Mouse (Mus musculus) erythroblast, embryonic 14.5 days (primary cell): ENCODE data around the gene Sgip1. TPM values are rescaled to one million over a fixed set of nuclear protein-coding genes. Genes with fewer than 3 reads are reported as not detected.

Source experiments
- H3K27me3 ChIP-seq: 2 replicates; pipeline ENCODE4 v1.6.1; 2012; ENCODE audit warnings: inconsistent platforms; ENCODE audit not compliant: control insufficient read depth
- H3K36me3 ChIP-seq: 2 replicates; pipeline ENCODE4 v1.6.1; 2012; ENCODE audit warnings: mild to moderate bottlenecking, inconsistent platforms; ENCODE audit not compliant: control insufficient read depth
- H3K4me1 ChIP-seq: 2 replicates; pipeline ENCODE4 v1.6.1; 2012; ENCODE audit warnings: inconsistent platforms; ENCODE audit not compliant: control insufficient read depth
- H3K4me3 ChIP-seq: replicated peaks from 2 replicates; pipeline ENCODE3; 2012; ENCODE audit warnings: moderate library complexity, mild to moderate bottlenecking, inconsistent platforms
- H3K9me3 ChIP-seq: 2 replicates; pipeline ENCODE4 v1.6.1; 2012; ENCODE audit warnings: low read length, inconsistent platforms, mixed read lengths; ENCODE audit not compliant: control insufficient read depth
- GATA1 ChIP-seq: IDR thresholded peaks from 2 replicates; pipeline ENCODE4 v1.6.1; 2012; ENCODE audit warnings: low read length, inconsistent platforms, mixed read lengths
- TAL1 ChIP-seq: IDR thresholded peaks from 3 replicates; pipeline ENCODE4 v1.6.1; 2012; ENCODE audit warnings: low read length, inconsistent platforms, mixed read lengths
- polyA plus RNA-seq: library from polyadenylated mRNA; stranded (reverse); fragments of >175 nt; gene quantifications from 2 replicates; pipeline ENCODE4 v1.2.3, GENCODE M21; 2012

Sgip1 gene
- polyA plus RNA-seq, 1 experiment = not detected

GRCm38 (mm10) chr4:102866531-102866930 is 125.4 kb downstream of the Sgip1 start:
- no peak for TF ChIP-seq TAL1
- no peak for TF ChIP-seq GATA1
- no peaks in the 10 kb centered on the region for H3K36me3 ChIP-seq
- no peaks in the 10 kb centered on the region for H3K9me3 ChIP-seq
- H3K27me3 ChIP-seq = no peaks in the 10 kb centered on the region
- no peak overlapping the region for H3K4me3 ChIP-seq
- H3K4me1 ChIP-seq = no peaks in the 10 kb centered on the region

GRCm38 (mm10) chr4:102871274-102871673 is 130.2 kb downstream of the Sgip1 start:
- H3K36me3 ChIP-seq = no peaks in the 10 kb centered on the region
- no peaks in the 10 kb centered on the region for H3K9me3 ChIP-seq
- H3K4me3 ChIP-seq = no peak overlapping the region
- no peaks in the 10 kb centered on the region for H3K4me1 ChIP-seq
- H3K27me3 ChIP-seq = no peaks in the 10 kb centered on the region
- no peak for TF ChIP-seq GATA1
- TF ChIP-seq TAL1 = no peak

GRCm38 (mm10) chr4:102883142-102883541 is 142.0 kb downstream of the Sgip1 start:
- no peak overlapping the region for H3K4me3 ChIP-seq
- no peak for TF ChIP-seq TAL1
- no peak for TF ChIP-seq GATA1
- H3K27me3 ChIP-seq = no peaks in the 10 kb centered on the region

GRCm38 (mm10) chr4:102884228-102884627 is 143.1 kb downstream of the Sgip1 start:
- Histone ChIP-seq H3K4me1 (no peaks in the 10 kb centered on the region), H3K4me3 (no peak overlapping the region), H3K9me3 (peaks cover 4% of the 10 kb centered on the region; the same call in 1 of the 2 replicates), H3K27me3 (no peaks in the 10 kb centered on the region), H3K36me3 (no peaks in the 10 kb centered on the region)
- TF ChIP-seq TAL1 = no peak
- no peak for TF ChIP-seq GATA1

More at GRCm38 (mm10) chr4:102883142-102883541, 142.0 kb downstream of the Sgip1 start:
- peaks cover 4% of the 10 kb centered on the region; the same call in 1 of the 2 replicates for H3K9me3 ChIP-seq
- no peaks in the 10 kb centered on the region for H3K36me3 ChIP-seq
- no peaks in the 10 kb centered on the region for H3K4me1 ChIP-seq

DNA sequence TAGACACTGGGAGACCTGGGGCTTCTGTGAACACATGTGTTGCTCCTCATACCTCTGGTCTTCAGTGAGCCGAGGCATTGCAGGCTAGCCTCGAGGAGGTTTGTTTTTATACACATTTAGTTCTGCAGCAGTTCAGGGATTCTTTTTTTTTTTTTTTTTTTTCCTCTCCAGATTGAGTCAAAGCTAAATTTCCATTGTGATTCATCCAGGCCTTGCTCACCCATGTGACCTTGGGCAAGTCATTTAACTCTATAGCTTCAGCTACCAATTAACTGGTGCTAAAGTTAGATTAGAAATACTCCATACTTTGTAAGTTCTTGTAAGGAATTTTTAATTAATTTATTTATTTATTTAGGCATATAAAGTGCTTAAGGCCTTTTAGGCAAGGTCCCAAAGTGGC is 145.4 kb downstream of the Sgip1 start:
- H3K36me3 ChIP-seq = no peaks in the 10 kb centered on the region
- H3K4me3 ChIP-seq = no peak overlapping the region
- TF ChIP-seq TAL1 (no peak), GATA1 (no peak)
- no peaks in the 10 kb centered on the region for H3K4me1 ChIP-seq
- peaks cover 4% of the 10 kb centered on the region; the same call in 1 of the 2 replicates for H3K9me3 ChIP-seq
- H3K27me3 ChIP-seq = no peaks in the 10 kb centered on the region

DNA sequence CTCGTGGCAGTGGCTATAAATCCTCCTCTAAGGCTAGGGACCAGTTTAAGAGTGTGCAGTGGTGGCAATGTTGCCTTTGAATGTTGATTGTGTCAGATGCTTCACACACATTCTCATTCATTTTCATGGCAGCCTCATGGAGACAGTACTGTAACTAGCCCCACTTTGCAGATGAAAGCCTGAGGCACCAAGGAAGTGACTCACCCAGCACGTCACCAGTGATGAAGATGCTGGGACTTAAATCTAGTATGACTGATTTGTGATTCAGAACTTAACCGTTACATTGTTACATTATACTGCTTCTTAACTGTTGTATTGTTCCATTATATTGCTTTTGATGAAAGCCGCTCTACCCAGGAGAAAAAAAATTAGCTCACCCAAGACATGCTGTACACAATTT is 145.8 kb downstream of the Sgip1 start:
- no peaks in the 10 kb centered on the region for H3K36me3 ChIP-seq
- no peak overlapping the region for H3K4me3 ChIP-seq
- H3K4me1 ChIP-seq = no peaks in the 10 kb centered on the region
- TF ChIP-seq TAL1 = no peak
- TF ChIP-seq GATA1 = no peak
- H3K27me3 ChIP-seq = no peaks in the 10 kb centered on the region
- H3K9me3 ChIP-seq = peaks cover 4% of the 10 kb centered on the region; the same call in 1 of the 2 replicates

DNA sequence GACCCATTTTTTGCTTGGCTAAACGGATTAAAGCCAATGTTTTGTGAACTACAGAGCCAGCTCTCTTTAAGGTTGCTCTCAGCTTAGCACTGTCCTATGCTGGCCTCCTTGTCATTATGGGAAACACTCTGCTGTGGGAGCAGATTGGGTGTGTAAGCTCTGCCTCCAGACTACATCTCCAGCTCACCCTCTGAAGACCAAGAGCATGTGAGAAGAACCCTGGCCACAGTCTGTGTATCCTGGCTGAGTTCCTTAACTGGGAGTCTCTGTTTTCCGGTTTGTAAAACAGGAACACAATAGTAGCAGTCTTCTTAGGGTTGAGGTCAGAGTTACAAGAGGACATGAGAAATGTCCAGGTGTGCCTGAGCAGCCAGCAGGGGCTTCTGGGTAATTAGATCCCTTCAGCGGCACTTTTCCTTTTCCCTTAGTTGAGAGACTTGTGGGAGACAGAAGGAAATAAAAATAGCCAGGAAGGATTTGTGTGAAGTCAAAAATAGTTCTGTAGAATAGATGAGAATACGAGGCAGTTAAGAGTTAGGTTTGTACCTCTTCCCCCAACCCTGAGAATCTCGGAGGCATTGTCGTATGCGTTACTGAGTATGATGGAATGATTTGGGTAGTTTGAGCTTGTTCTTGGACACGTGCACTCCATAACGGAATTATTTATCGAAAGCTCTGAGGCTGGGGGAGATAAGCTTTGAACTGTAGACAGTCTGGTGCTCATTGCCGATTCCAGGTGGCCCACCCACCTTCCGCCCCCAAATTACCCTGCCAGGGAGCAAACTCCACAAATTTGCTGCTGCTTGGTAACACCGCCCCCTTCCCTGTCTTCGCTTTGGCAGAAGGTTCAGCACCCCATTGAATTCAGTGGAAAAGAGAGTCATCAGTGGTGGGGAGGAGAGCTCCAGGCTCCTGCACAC is 146.9 kb downstream of the Sgip1 start:
- TF ChIP-seq TAL1 (no peak), GATA1 (no peak)
- Histone ChIP-seq H3K9me3 (peaks cover 1% of the 10 kb centered on the region; the same call in 1 of the 2 replicates), H3K27me3 (no peaks in the 10 kb centered on the region), H3K4me1 (no peaks in the 10 kb centered on the region), H3K36me3 (no peaks in the 10 kb centered on the region), H3K4me3 (no peak overlapping the region)

DNA sequence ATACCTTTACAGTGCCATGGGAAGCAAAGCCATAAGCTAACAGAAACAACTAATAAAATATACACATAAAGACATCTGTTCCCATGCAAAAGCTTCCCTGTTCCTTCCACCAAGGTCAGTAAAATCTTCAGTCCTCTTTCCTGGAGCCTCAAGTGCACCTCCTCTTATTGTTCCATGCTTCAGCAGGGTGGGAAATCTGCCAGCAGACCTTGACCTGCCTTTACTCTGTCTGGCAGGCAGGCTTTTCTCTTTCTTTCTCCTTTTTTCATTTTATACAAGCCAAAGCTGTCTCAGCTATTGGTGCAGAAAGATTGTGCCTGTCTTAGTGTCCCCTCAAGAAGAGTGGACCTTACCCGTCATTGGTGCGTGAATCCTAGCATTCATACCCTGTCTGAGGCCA is 154.8 kb downstream of the Sgip1 start:
- Histone ChIP-seq H3K27me3 (no peaks in the 10 kb centered on the region), H3K4me3 (no peak overlapping the region), H3K4me1 (no peaks in the 10 kb centered on the region), H3K36me3 (no peaks in the 10 kb centered on the region), H3K9me3 (0 out of 2 replicates have a peak, but pooled peaks cover 3% of the 10 kb centered on the region)
- TF ChIP-seq TAL1 = no peak
- TF ChIP-seq GATA1 = no peak

GRCm38 (mm10) chr4:102898987-102899386 is 157.9 kb downstream of the Sgip1 start:
- no peak for TF ChIP-seq GATA1
- no peak for TF ChIP-seq TAL1
- no peaks in the 10 kb centered on the region for H3K36me3 ChIP-seq
- no peak overlapping the region for H3K4me3 ChIP-seq
- no peaks in the 10 kb centered on the region for H3K4me1 ChIP-seq
- no peaks in the 10 kb centered on the region for H3K27me3 ChIP-seq
- H3K9me3 ChIP-seq = 0 out of 2 replicates have a peak, but pooled peaks cover 3% of the 10 kb centered on the region
